Mouse (Mus musculus) ovary, adult 18-20 months (tissue): Measurements from ENCODE around the gene Cep170b.

Experiments used
- DNase-seq: peaks from one replicate; pipeline ENCODE4 v3.0.0; 2022; ENCODE audit warnings: low spot score, mixed read lengths

Cep170b gene

DNA sequence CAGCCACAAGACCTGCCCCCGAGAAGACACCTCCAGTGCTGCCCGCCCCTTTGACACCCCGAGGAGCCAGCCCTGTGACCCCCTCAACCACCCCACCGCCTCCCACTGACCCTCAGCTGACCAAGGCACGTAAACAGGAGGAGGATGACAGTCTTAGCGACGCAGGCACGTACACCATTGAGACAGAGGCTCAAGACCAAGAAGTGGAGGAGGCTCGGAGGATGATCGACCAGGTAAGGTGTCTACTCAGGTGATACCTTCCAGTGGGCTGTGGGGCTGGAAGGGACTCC, 16.3 kb downstream of the Cep170b start:
- no peak for DNase-seq

DNA sequence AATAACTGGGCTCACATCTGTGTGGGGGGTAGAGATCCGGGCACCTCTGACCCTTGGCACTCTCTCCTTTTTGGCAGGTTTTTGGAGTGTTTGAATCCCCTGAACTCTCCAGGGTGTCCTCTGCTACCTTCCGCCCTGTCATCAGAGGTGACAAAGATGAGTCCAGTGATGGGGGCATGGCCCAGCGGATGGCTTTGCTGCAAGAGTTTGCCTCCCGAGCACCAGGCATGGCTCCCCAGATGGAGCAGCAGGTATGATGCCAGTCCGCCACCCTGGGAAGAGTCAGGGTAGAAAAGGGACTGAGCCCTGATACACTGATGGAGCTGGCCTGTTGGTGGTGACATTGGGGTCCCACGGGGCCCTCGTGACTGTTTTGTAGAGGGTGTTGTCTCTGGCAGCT, 16.8 kb downstream of the Cep170b start:
- DNase-seq = no peak

DNA sequence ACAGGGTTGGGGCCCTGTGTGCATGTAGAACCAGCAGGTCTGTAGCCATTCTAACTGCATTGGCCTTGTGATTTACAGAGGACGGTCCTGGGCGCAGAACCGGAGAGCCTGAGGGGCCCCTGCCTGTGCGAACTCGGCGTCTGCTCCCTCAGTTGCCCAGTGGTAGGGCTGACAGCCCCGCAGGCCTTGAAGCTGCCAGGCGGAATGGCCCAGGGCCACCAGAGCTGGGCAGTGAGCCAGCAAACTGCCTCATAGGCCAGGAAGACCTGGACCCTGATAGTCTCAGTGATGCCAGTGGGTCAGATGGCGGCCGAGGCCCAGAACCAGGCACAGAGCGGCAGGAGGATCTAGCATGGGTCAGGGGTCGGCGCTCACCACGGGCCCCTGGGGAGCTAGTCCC, 17.5 kb downstream of the Cep170b start:
- DNase-seq = peak; percentile 66

DNA sequence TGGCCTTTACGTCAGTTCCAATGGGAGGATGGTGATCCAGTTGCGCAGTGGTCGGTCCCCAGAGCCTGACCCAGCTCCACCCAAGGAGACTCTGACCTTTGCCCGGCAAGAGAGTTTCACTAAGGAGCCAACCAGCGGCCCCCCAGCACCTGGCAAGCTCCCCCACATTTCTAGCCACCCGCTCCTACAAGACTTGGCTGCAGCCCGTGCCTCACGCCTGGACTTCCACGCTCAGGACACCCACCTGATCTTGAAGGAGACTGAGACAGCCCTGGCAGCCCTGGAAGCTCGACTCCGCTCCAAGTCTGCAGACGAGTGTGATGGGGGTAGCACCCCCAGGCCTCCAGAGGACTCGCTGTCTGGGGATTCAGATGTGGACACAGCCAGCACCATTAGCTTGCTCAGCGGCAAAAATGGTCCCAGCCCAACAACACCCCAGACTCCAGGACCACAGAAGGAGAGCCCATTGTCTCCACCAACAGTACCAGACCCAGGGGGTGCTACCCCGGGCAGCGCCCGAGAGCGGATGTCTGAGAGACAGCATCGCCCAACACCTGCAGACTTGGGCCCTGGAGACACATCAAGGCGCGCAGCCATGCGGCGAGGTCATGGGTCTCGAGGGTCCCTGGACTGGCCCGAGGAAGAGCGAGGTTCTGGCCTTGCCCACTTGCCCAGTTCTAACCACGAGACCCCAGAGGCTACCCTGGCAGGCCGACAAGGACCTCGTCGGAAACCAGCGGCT, 18.2 kb downstream of the Cep170b start:
- DNase-seq = no peak

DNA sequence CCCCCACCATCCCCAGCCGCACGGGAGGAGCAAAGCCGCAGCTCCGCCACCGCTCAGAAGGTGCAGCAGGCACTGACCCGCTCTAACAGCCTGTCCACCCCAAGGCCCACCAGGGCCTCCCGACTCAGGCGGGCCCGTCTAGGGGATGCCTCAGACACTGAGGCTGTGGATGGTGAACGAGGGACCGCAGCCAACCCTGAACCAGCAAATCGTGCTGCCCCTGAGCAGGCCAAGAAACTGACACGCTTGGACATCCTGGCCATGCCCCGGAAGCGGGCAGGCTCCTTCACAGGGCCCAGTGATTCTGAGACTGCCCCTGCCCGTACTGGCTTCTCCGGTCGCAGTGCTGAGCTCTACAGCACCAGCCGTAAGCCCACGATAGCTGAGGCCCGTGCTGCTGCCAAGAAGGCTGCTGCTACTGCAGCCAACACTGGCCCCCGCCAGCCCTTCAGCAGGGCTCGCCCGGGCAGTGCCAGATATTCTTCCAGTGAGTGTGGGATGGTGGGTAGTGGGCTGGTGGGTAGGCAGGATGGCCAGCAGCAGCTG, 18.8 kb downstream of the Cep170b start:
- no peak for DNase-seq

DNA sequence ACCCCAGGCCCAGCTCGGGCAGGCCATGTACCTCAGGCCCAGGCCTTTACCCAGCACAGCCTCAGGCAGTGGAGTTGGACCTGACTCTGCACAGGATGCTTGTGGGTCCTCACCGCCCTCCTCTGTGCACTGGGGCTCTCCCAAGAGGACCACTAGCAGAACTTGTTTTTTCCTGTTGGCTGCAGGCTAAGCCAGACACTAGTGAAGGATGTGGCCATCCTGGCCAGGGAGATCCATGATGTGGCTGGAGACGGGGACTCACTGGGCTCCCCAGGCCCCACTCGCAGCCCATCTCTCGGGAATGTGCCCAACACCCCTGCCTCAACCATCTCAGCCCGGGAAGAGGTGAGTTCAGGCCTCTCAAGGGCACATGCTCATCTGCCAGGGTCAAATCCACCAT, 22.5 kb downstream of the Cep170b start:
- no peak for DNase-seq

DNA sequence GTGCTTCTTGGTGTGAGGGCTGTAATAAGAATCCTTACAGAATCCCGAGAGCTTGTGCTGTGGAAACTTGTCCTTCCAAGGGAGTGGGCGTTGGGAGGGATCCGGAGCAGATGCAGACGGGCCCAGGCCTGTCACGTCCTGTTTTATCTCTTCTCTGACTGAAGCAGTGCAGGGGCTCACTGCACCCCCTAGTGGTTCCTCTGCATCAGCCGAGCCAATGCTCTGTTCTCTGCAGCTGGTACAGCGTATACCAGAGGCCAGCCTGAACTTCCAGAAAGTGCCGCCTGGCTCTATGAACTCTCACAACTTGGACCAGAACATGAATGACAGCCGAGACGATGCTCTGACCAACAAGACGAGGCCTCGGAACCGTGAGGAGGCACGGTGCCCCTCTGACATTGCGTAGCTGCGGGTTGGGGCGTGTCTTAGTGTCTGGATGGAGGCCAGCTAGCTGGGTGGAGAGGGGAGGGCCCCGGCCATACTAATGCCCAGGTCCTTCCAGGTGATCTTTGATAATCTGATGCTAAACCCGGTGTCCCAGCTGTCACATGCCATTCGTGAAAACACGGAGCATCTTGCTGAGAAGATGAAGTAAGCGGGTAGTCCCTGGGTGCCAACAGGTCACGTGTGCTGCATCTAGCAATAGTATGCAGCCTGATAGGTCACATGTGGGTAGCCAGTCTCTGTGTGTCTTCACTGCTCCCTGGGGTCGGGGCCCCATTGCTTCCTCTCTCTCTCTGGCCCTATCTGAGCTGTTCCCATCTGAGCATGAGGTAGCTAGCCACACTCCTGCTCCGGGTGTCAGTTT, 23.1 kb downstream of the Cep170b start:
- DNase-seq = peak; percentile 52

DNA sequence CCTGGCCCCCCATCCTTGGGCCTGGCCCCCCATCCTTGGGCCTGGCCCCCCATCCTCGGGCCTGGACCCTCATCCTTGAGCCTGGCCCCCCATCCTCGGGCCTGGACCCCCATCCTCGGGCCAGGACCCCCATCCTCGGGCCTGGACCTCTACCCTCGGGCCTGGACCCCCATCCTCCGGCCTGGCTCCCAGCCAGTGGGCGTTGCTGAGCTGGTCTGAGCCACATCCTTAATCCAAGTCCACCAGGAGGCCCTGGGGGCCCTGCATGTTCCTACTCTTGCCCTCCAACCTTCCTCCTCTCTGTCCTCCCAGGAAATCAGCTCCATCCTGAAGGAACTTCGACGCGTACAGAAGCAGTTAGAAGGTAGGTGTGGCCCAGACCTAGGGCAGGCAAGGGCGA, 24.0 kb downstream of the Cep170b start:
- DNase-seq = no peak

DNA sequence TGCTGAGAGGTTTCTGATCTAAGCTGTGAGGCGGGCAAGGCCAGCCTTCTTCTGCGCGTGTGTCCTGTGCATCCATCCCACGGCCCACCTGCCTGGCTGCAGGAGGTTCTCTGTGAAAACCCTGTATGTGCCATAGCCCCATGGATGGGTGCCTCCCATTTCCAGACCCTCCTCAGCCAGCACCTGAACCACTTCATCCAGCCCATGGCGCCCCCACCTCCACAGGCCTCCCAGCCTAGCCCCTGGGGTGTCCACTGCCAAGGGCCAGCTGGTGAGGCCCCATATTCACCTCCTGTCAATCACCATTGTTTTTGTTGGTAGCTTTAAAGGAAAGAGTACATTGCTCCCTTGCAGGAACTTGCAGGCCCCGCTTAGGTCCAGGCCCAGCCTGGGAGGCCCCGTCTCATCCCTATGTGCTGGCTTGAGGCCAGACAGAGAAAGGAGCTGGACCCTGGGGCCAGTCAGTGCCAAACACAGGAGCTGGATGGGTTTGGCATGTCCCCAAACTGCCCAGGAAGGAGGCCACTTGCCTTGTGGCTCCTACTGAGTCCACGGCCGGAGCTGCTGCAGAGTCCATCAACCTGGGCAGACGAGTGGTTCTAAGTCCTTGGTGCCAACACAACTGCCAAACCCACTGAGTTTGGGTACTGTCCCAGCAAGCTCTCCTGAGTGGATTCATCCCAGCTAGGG, 24.8 kb downstream of the Cep170b start:
- no peak for DNase-seq

DNA sequence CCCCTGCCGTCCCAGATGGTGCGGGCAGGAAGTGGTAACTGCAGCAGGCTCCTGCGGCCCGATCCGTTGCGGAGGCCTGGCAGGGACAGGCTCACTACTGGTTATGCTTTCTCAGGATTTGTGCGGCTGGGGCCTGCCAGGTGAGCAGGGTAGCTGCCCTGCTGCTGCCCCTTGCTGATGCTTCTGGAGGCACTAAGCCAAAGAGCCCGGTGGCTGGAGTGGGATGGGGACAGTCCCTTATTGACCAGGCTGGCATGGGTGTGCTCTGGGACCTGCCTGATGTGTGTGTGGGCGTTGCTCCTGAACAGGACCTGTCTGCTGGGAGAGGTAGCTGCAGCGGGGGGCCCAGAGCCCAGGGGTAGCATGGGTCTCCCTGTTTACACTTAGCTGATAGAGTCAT, 25.5 kb downstream of the Cep170b start:
- no peak for DNase-seq

DNA sequence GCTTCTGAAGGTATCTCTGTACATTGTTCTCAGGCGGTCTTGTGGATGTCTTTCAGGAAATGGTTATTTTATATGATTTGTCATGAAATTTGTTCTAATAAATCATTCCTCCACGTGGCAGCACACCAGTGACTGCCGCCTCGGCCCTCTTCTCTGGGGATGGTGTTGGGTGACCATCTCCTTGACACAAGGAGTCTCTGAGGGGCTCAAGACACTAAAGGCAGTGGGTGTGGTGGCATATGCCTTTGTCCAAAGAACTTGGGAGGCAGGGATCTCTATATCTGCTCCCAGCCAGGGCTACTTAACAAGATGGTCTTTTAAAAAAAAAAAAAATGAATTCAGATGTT, 26.2 kb downstream of the Cep170b start:
- no peak for DNase-seq

DNA sequence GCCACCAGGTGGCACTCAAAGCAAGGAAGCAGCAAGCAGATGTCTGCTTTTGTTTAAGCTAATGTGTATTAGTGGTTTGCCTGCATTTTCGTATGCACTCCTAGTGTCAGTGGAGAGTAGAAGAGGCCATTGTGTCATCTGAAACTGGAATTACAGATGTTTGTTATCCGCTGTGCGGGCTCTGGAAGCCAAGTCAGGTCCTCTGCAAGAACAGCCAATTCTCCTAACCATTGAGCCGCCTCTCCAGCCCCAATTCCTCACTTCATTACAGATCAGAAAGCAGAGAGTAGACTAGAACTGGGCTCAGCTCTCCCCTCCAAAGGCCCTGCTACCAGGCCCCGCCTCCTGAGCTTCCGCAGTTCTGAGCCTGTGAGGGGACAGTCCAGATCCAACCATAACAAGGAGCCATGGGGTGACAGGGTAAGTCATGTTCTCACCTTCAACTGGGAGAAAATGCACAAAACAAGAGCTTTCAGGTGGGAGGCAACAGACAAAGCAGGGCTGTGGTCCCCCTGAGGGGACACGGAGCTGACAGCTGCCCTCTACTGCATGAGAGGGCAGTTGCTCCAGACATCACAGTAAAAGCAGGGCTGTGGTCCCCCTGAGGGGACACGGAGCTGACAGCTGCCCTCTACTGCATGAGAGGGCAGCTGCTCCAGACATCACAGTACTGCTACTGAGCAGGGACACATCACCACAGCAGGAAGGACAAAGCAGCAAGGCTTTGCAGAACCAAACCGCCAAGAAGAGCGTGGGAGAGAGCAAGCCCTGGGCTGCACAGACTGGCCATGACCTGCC, 26.8 kb downstream of the Cep170b start:
- no peak for DNase-seq

DNA sequence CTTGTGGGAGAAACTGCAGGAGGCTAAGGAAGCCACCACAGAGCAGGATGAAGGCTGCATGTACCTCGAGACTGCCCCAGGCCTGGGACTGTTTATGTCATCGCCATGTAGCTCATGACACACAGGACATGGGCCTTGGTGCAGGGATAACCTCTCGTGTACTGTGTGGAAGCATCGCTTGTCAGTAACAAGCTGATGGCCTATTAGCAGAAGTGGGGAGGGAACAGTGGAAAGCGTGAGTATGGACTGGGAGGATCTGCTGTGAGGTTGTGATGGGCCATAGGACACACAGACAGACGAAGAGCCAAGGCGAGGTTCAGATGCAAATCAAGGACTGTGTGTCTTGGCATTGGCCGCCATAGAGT, 27.3 kb downstream of the Cep170b start:
- DNase-seq = no peak

DNA sequence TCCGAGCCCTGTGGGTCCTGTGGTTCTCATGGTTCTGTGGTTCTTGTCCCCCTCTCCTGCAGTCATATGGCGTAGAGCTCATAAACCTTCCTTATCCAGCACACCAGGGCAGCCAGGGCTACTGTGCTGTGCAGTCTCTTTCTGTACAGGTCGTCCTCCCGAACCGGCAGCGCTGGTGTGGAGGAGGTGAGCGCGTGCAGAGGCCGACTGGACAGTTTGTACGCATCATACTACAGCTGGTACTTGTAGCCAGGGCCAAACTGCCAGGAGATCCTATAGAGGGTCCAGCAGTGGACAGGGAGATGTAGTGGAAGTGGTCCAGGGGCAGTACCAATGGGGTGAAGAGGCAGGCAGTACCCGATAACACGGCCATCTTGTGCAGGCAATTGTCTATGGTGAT, 30.7 kb downstream of the Cep170b start:
- no peak for DNase-seq

DNA sequence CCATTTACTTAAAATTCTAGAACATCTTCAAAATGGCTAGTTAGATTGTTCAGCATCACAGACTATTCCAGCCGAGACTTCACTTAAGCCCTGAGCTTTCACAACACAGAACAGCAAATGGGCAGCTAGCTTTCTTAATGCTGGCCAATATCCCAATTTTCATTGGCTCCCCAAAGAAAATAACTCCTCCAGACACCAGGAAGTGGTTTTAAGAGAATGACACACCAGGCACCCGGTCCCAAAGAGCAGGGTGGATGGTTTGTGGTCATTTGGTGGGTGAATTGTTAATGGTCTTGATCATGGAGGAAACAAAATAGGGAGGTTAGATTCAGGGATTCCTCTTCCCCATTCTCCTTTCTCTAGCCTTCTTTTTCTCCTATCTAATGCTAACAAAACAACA, 32.1 kb downstream of the Cep170b start:
- no peak for DNase-seq

DNA sequence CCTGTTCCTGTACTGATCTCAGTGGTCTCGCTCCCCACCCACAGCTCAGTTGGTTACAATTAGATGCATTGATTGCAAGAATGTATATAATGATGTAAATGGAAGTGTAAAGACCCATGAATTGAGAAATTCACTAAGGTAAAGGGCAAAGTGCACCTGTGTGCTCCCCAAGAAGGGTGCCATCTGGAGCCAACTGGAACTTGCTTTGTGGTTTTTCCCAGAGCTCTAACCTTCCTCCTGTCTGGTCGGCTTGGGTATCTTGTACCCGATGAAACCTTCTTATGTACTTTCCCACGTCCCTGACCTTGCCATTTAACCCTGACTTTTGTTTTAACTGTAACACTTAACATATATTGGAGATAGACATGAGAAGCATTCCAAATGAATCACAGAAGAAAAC, 35.6 kb downstream of the Cep170b start:
- DNase-seq = no peak

DNA sequence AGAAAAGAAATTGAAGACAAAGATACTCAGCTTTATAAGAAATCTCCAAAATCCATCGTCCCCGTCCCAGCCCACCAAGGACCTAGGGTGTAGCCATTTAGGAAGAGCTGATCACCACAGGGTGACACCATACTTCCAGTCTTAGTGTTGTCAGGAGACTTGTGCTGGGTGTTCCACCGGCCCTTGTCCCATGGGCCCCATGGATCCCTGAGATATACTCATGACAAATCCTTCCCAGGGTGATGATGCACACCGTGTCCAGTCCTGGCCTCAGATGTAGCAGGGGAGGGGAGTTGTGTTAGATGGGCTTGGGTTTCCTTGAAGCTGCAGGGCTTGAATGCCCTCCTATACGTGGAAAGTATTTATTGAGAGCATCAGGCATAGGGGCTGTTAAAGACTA, 37.6 kb downstream of the Cep170b start:
- DNase-seq = no peak

DNA sequence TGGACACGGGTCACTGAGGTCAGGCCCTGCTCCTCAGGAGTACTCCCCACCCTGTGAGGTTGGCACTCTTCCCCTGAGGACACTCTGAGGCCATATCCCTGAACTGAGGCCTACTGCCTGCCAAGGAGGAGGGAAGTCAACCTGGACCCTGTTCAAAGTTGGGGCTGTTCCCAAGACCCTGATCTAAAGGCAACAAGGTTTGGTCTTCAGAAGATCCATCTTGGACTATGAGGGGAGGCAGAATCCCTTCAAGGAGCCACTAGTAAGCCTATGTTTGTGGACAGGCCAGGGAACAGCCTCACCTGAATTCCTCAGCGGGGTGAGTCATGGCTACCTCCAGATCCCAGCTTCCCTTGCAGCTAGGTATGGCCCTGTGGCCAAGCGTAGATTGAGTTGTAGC, 39.2 kb downstream of the Cep170b start:
- no peak for DNase-seq

DNA sequence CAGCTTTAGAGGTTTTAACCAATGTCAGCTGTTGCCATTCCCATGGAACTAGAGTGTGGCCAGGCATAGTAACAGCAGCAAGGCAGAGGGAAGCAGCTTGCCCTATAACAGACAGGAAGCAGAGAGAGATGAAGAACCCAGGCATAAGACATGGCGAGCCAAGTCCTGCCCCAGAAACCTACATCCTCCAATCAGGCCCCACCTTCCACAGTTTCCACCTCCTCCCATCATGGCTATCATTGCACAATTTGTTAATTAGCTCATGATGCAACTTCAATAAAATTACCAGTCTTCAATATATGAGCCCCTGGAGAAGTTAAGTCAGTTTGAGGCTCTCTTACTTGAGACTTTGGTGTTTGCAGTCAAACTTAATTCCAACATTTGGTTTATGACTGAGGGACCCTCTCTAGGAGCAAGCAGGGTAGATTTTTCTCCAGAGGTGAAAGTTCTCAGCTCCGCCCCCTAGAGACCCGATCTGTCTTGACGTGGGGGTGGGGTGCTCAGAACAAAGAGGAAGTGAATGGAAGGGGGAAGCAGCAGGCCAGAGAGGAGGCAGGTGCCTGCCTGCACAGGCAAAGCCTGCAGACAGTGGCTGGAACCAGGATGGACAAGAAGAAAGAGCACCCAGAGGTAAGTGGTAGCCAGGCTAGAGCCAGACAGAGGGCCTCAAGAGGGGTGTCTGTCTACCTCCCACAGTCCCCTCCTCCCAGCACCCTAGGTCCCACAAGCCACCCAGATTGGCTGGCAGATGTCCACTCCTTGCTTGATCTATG, 40.1 kb downstream of the Cep170b start, which contains the start of gene Pld4:
Gene Pld4 (plus strand): TSS at position 502 of the 773 bp plus-strand sequence.
- DNase-seq = no peak

DNA sequence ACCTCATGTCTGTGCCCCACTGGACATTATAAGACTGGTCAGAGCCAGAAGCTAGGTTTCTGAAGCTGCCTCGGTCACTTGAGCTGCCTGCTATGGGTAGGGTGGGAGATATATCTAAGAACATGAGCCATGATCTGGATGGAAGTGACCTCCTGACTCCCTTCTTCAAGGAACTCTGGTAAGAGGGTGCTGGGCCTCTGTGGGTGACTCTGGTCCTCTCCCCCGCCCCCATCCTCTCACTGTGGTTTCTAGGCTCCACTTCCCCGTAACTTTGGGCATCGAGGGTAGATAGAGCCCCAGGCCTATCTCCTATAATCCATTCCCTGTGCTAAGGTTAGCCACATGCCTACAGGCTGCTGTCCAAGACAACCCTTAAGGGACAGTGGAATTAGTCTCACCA, 41.2 kb downstream of the Cep170b start:
- DNase-seq = no peak

DNA sequence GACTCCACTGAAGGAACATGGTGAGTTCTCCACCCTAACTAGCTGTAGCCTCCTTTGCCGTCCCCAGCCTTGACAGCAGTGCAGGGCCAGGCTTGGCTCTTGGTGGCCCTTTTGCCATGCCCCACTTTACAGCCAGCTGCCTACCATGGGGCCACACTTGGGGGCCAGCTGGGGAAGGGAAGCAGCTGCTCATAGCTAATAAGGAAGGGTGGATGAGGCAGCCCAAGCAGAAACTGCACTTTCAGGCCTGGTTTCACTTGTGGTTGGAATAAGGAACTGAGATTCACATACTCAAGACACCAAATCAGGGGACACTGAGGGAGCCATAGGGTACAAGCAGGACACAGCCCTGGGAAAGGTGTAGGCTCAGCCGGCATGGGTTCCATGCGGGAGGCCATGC, 41.8 kb downstream of the Cep170b start:
- DNase-seq = no peak

DNA sequence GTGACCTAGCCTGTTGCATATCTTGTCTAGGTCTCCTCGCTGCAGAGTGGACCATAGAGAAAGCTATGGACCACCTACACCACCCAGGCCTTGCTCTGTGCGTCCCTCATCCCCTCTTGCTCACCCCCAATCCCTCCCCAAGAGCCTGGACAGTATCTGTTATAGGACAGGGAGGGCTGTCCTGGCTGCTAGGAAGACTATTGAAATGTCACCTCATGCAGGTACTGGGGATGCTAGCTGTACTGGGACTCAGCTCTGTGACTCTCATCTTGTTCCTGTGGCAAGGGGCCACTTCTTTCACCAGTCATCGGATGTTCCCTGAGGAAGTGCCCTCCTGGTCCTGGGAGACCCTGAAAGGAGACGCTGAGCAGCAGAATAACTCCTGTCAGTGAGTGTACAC, 42.9 kb downstream of the Cep170b start:
- no peak for DNase-seq
